Mouse (Mus musculus): ENCODE data around the gene Prps1l3.

The Prps1l3 gene

GRCm38 (mm10) chr12:57227776-57228175 lies 2.4 kb upstream of the Prps1l3 start:
- POLR2A ChIA-PET, result no interaction called here
- CTCF ChIA-PET, result no interaction called here

- ChIA-PET CTCF (interaction anchor here in 1 of 4 experiments (1.0 kb wide), 1 partner anchor 14 kb away, joined by 3 read pairs; no protein-coding TSS in a partner anchor), POLR2A (interaction anchor here in 3 of 4 experiments (0.6 to 2.6 kb wide), 14 partner anchors 10 to 1837 kb away, joined by 3 to 21 read pairs (median 4); partner anchors contain the start of genes Pnn (in 1 of the 3) and Slc25a21 (in 1 of the 3))
Measured at GRCm38 (mm10) chr12:57229703-57230102, 509 bp upstream of the Prps1l3 start.

DNA sequence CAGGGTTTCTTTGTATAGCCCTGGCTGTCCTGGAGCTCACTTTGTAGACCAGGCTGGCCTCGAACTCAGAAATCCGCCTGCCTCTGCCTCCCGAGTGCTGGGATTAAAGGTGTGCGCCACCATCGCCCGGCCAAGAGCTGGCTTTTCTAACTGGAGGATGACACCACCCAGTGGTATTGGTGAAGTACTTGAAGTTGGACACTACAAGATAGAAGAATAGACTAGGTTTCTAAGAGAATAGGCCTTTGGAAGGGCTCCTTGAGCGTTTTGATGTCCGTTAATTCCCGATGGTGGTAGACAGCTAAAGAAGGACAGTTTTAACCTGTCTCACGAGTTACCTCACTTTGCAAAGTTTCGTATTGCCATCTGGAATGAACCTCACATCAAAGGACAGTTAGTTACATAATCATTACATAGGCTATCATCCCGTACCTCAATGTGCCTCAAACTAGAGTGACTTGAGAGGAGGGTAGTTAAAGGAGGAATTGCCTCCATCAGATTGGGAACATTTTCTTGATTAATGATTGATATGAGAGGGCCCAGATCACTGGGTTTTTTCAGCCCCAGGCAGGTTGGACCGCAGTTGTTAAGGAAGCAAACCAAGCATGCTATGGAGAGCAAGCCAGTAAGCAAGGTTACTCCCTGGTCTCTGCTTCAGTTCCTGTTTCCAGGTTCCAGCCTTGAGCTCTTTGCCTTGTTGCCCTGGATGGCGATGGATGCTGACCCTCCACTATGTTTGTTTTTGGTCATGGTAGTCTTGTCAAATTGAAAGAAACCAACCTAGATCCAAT lies 1.1 kb downstream of the Prps1l3 start:
- ChIA-PET CTCF (interaction anchor here in 1 of 4 experiments (0.7 to 1.0 kb wide), 3 partner anchors 37 to 550 kb away, joined by 3 to 5 read pairs (median 4); no protein-coding TSS in a partner anchor), POLR2A (interaction anchor here (0.6 to 2.6 kb wide), 14 partner anchors 8 to 1809 kb away, joined by 3 to 21 read pairs (median 4); no protein-coding TSS in a partner anchor)

- ChIA-PET POLR2A (interaction anchor here in 1 of 4 experiments (0.8 kb wide), 1 partner anchor 11 kb away, joined by 4 read pairs; no protein-coding TSS in a partner anchor), CTCF (interaction anchor here in 3 of 4 experiments (0.6 to 1.2 kb wide), 4 partner anchors 10 to 550 kb away, joined by 3 to 14 read pairs (median 5); no protein-coding TSS in a partner anchor)
Measured at GRCm38 (mm10) chr12:57233386-57233785, 3.2 kb downstream of the Prps1l3 start.

GRCm38 (mm10) chr12:57243671-57244495 lies 13.7 kb downstream of the Prps1l3 start:
- CTCF ChIA-PET, result interaction anchor here in 2 of 4 experiments (0.6 to 1.4 kb wide), 5 partner anchors 10 to 562 kb away, joined by 3 to 6 read pairs (median 3); partner anchors contain the start of genes Mipol1 (in 1 of the 2) and Prps1l3 (in 1 of the 2)
- POLR2A ChIA-PET, result interaction anchor here in 3 of 4 experiments (0.6 to 2.9 kb wide), 8 partner anchors 9 to 249 kb away, joined by 3 to 14 read pairs (median 5); partner anchors contain the start of genes Mipol1 (in 3 of the 3) and Prps1l3 (in 3 of the 3)

- ChIA-PET POLR2A (no interaction called here), CTCF (interaction anchor here in 1 of 4 experiments (1.7 kb wide), 1 partner anchor 284 kb away, joined by 4 read pairs; no protein-coding TSS in a partner anchor)
Measured at GRCm38 (mm10) chr12:57258572-57258971, 28.4 kb downstream of the Prps1l3 start.

- POLR2A ChIA-PET, result interaction anchor here in 1 of 4 experiments (0.7 kb wide), 1 partner anchor 990 kb away, joined by 3 read pairs; no protein-coding TSS in a partner anchor
Measured at GRCm38 (mm10) chr12:57275456-57275855, 45.2 kb downstream of the Prps1l3 start.

GRCm38 (mm10) chr12:57281155-57282114 lies 51.2 kb downstream of the Prps1l3 start:
- CTCF ChIA-PET, result interaction anchor here in 1 of 4 experiments (1.2 kb wide), 1 partner anchor 260 kb away, joined by 5 read pairs; no protein-coding TSS in a partner anchor
- POLR2A ChIA-PET, result interaction anchor here in 1 of 4 experiments (0.8 kb wide), 1 partner anchor 11 kb away, joined by 4 read pairs; no protein-coding TSS in a partner anchor

More at GRCm38 (mm10) chr12:57275456-57275855, 45.2 kb downstream of the Prps1l3 start:
- CTCF ChIA-PET, result no interaction called here

DNA sequence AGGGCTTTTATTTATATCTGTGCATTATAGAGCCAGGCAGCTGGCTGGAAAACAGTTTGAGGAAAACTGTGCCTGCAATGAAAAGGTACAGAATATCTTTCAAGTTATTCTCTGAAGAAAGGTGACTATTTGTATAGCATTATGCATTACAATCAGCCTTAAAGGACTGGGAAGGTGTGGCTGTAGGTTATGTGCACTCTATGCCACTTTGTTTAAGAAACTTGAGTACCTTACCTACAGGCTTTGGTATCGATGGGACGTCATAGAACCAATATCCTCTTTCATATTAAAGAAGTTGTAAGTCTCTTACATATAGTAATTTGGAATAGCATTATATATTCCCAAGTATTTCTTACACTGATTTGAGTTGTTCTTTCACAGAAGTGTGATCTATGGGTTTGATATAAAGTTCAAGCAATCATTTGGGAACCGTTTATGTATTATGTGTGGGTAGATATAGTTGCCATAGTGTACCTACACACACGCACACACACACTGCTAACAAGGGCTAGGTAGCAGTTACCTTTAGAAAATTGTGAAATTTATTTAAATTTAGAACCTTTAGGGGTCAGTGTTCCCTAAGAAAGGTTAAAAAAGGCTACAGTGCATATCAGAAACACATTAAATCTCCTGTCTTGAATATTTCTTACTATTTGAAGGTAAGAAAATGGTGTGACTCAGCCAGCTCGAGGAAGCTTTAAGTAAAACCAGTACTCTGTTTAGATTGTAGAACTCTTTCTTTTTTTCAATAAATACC lies 55.3 kb downstream of the Prps1l3 start:
- ChIA-PET CTCF (no interaction called here), POLR2A (no interaction called here)
